Mouse (Mus musculus) megakaryocyte, embryonic 14.5 days (primary cell): ENCODE measurements around the gene Nfkbiz.

ENCODE experiments used
- FLI1 ChIP-seq: IDR thresholded peaks from 2 replicates; pipeline ENCODE4 v1.6.1; 2012; ENCODE audit warnings: low read length, inconsistent platforms, mixed read lengths
- GATA1 ChIP-seq: IDR thresholded peaks from 3 replicates; pipeline ENCODE4 v1.6.1; 2012; ENCODE audit warnings: mixed read lengths, low read length, inconsistent platforms, borderline replicate concordance

DNA sequence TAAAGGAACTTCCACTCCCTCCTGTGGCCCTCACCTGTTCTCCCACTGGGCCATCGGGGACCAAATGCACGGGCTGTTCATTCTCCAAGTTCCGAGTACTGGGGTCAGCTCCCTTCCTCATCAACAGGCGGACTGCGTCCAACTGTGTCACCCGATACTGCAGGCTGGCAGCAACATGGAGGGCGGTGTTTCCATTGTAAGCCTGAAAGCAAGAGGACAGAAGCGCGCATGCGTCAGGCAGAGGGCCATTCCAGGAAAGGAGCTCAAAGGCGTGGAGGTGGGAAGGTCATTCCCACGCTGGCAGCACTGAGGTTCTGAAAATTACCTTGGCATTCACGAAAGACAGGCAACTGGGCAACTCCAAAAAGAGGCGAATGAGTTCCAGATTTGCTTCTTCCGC is 24.8 kb downstream of the Nfkbiz start:
- no peak for TF ChIP-seq GATA1
- TF ChIP-seq FLI1 = no peak
